Mouse (Mus musculus) yolk sac, embryonic 10.5 days (tissue): ENCODE results near the gene Kbtbd2.

ENCODE experiments used
- DNase-seq: peaks from one replicate; pipeline ENCODE4 v3.0.0-alpha.2; 2017; ENCODE audit warnings: low spot score

Gene Kbtbd2

GRCm38 (mm10) chr6:56797311-56798151, at the start of gene Kbtbd2:
Gene Kbtbd2, minus strand, starts transcription at chr6:56797813.
- DNase-seq, result peak; percentile 94

GRCm38 (mm10) chr6:56844365-56844764, 46.8 kb upstream of the Kbtbd2 start:
- no peak for DNase-seq

- DNase-seq, result no peak
These were observed 45.6 kb upstream of the Kbtbd2 start for GRCm38 (mm10) chr6:56843229-56843628.

GRCm38 (mm10) chr6:56837621-56838020, 40.0 kb upstream of the Kbtbd2 start:
- DNase-seq, result no peak

- DNase-seq, result no peak
These were observed 39.6 kb upstream of the Kbtbd2 start for GRCm38 (mm10) chr6:56837166-56837565.

GRCm38 (mm10) chr6:56835532-56835931, 37.9 kb upstream of the Kbtbd2 start:
- DNase-seq, result no peak

GRCm38 (mm10) chr6:56834769-56835168, 37.2 kb upstream of the Kbtbd2 start:
- no peak for DNase-seq

- no peak for DNase-seq
These were observed 35.2 kb upstream of the Kbtbd2 start for GRCm38 (mm10) chr6:56832830-56833229.

GRCm38 (mm10) chr6:56832407-56832796, 34.8 kb upstream of the Kbtbd2 start:
- DNase-seq, result no peak

- DNase-seq, result peak; percentile 89
These were observed 34.2 kb upstream of the Kbtbd2 start, which contains the start of gene Fkbp9 for GRCm38 (mm10) chr6:56831697-56832406. Gene Fkbp9, plus strand, starts transcription at chr6:56832059.

- DNase-seq, result no peak
These were observed 28.0 kb upstream of the Kbtbd2 start for GRCm38 (mm10) chr6:56825657-56826056.

- DNase-seq, result no peak
These were observed 21.5 kb upstream of the Kbtbd2 start for GRCm38 (mm10) chr6:56819124-56819487.

GRCm38 (mm10) chr6:56818436-56819123, 21.0 kb upstream of the Kbtbd2 start:
- DNase-seq, result no peak

- no peak for DNase-seq
These were observed 15.7 kb upstream of the Kbtbd2 start for GRCm38 (mm10) chr6:56813332-56813731.

GRCm38 (mm10) chr6:56808656-56809055, 11.0 kb upstream of the Kbtbd2 start:
- peak; percentile 19 for DNase-seq

GRCm38 (mm10) chr6:56806195-56806594, 8.6 kb upstream of the Kbtbd2 start:
- DNase-seq, result no peak

GRCm38 (mm10) chr6:56805026-56805425, 7.4 kb upstream of the Kbtbd2 start:
- DNase-seq, result no peak

- no peak for DNase-seq
These were observed 496 bp upstream of the Kbtbd2 start for GRCm38 (mm10) chr6:56798152-56798465.

GRCm38 (mm10) chr6:56796668-56797141, 908 bp downstream of the Kbtbd2 start:
- DNase-seq, result peak; percentile 74

GRCm38 (mm10) chr6:56796232-56796631, 1.4 kb downstream of the Kbtbd2 start:
- no peak for DNase-seq

GRCm38 (mm10) chr6:56794834-56795233, 2.8 kb downstream of the Kbtbd2 start:
- DNase-seq, result no peak

- DNase-seq, result no peak
These were observed 8.3 kb downstream of the Kbtbd2 start for GRCm38 (mm10) chr6:56789336-56789735.

GRCm38 (mm10) chr6:56787668-56788067, 9.9 kb downstream of the Kbtbd2 start:
- DNase-seq, result no peak
